Mouse (Mus musculus): ENCODE data around the gene 2310061N02Rik. TPM values are rescaled to one million over a fixed set of nuclear protein-coding genes. Genes with fewer than 3 reads are reported as not detected.
"Not testable (repeated sequence)": the region's sequence is repeated elsewhere in the genome, so short reads cannot be mapped to it uniquely, and the experiment has no call there.

2310061N02Rik gene
- not detected for total RNA-seq (2021)

GRCm38 (mm10) chr16:88707496-88708012, at the start of gene 2310061N02Rik:
TSS of gene 2310061N02Rik (minus strand) at chr16:88707962.
- no peak for DNase-seq (ENCODE audit: low spot score)
- intact Hi-C loops (cut with DNase I): no loop called here

- DNase-seq (ENCODE audit: low spot score); intact Hi-C loops (cut with DNase I): not testable (repeated sequence)
Measured at GRCm38 (mm10) chr16:88751535-88751934, 43.8 kb upstream of the 2310061N02Rik start, which contains the start of gene Krtap13. TSS of gene Krtap13 (minus strand) at chr16:88751635.

DNA sequence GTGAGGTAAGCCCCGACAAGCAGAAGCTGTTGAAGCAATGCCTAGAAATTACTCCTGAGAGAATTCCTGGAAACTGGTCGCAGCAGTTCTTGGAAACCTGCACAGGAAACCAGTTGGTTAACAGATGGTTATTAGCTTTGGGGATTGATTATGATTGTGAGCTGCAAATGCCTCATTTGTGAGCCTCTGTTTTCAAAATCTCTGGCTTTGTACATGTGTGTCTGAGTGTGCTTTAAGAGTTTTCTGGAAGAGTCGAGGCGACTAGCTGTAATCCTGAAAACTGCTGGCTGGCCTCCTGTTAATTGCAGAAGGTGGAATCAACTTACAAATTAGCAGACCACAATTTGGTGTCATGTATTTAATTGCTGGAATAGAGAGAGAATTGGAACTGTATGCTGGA, 40.2 kb upstream of the 2310061N02Rik start:
- DNase-seq (ENCODE audit: low spot score): no peak
- intact Hi-C loops (cut with DNase I): no loop called here

DNA sequence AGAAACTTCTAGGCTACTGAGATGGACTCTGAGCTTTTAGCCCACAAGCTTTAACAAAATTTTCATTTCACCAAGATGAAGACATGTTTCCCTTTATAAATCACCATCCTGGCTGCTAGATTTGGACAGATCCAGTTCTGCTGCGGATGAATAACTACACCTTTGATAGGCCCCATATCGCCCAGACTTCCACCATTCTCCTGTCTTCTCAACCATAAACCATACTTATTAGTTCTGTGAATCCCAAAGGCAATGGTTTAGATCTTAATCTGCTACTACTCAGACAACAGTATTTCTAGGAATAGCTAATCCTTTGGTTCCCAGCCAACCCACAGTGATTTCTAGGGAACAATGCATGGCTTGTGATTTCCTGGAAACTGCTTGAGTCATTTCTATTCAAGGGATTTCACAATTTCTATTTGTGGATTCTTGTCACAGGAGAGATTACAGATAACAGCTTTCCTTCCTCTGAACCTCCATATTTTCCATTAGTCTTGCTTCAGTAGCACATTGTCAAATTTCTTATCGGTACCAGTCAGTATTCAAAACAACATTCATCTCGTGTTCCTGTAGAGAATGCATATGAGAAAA, 37.1 kb upstream of the 2310061N02Rik start:
- no peak for DNase-seq (ENCODE audit: low spot score)
- intact Hi-C loops (cut with DNase I): no loop called here

DNA sequence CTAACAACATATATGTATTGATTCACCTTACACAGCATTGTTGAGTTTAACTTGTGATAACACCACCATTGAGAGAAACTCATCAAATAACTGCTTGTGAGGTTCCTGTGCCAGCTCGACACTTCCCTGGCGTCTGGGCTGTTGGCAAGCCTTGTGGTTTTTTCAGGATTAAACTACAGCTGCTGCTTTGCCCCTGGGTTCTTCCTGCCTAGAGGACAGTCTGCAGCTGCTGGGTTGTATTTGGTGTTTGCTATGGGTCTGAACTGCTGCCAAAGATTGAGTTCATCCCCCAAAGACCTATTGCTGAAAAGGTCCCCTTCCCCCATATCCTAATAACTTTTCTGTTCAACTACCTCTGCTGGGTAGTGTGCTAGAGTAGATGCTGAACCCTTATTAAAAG, 27.6 kb upstream of the 2310061N02Rik start:
- DNase-seq (ENCODE audit: low spot score): no peak
- intact Hi-C loops (cut with DNase I): no loop called here

- intact Hi-C loops (cut with DNase I): no loop called here
- no peak for DNase-seq (ENCODE audit: low spot score)
Measured at GRCm38 (mm10) chr16:88728812-88729275, 21.1 kb upstream of the 2310061N02Rik start, which contains the start of gene Krtap13-1. TSS of gene Krtap13-1 (plus strand) at chr16:88728862.

DNA sequence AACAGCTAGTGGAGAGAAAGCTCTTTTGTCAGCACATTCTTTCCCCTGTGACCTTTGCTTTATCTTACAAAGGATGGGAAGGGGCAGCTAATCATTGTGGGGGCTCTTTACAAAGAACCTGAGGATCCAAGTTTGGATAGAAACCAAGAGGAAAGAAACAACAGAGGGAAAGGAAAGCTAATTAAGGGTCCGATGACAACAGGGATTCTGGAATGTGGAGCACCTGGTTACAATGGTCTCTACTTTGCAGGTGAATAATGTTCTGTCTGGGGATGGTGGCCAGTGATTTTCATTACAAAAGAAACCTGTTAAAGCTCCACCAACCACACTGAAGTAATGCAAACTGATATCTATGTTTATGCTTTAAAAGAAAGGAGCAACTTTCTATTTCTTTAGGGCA, 12.3 kb upstream of the 2310061N02Rik start:
- intact Hi-C loops (cut with DNase I): no loop called here
- no peak for DNase-seq (ENCODE audit: low spot score)

DNA sequence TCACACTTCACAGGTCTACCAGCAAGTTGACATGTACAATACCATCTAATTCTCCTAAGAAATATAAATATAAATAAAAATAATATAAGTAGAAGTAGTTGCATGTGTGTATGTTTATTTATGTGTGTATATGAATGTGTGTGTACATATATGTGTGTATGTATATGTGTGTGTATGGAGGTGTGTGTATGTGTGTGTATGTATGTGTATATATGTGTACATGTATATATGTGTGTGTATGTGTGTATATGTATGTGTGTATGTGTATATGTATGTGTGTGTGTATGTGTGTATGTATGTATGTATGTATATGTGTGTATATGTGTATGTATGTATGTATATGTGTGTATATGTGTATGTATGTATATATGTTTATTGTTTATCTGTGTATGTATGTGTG, 8.8 kb upstream of the 2310061N02Rik start:
- intact Hi-C loops (cut with DNase I): no loop called here
- no peak for DNase-seq (ENCODE audit: low spot score)

GRCm38 (mm10) chr16:88711245-88711644, 3.5 kb upstream of the 2310061N02Rik start:
- intact Hi-C loops (cut with DNase I): no loop called here

DNA sequence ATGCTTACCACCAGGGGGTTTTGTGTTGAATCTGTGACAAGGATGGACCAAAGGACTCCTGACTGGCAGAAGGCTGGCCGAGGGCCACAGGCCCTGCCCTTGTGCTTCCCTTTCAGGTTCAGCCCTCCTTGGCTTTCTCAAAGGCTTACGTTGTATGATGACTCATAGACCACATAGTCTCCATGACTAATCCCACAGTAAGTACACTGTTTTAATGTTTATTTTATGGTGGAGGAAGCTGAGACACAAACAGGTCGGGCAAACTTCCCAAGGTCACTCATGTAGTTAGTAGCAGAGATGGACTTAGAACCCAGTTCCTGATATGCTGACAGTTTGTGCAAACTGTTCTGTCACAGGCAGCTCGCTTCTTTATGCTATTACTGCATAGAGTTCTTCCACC, 3.0 kb upstream of the 2310061N02Rik start:
- DNase-seq (ENCODE audit: low spot score): no peak
- intact Hi-C loops (cut with DNase I): no loop called here

More at GRCm38 (mm10) chr16:88711245-88711644, 3.5 kb upstream of the 2310061N02Rik start:
- DNase-seq (ENCODE audit: low spot score): no peak

DNA sequence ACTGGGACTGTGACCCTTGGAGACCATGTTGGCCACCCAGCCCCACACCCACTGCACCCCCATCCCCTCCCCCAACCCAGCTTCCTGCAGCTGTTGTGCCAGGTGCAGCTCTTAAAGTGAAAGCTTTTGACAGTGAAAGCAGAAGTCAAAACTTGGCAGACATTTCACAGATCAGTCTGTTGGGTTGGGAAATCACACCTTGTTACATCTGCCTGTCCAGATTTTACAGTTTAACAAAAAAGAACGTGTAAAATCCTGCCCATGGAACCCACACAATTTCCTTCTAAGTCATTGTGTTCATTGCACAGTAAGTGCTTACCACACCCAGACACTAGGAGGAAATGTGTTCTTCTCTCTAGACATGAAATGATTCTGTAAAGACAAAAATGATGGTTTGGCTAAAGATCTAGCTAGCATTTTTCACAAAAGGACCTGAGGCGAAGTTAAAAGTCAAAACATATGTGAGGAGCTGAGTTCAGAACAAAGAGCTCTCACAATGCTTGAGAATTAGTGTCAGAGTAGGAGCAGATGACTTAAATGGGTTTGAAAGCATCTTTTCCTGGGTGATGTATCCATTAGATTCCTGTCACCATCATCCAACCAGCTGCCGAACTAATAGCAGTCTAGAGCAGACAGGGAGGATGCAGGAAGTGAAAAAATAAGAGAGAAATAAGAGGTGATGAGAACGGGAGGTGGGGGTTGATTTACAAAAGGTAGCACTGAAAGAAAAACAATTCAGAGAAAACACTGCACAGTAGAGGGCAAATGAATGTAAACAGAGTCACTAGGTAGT, 6.5 kb downstream of the 2310061N02Rik start:
- DNase-seq (ENCODE audit: low spot score): no peak
- intact Hi-C loops (cut with DNase I): no loop called here

- DNase-seq (ENCODE audit: low spot score): no peak
- intact Hi-C loops (cut with DNase I): no loop called here
Measured at GRCm38 (mm10) chr16:88696256-88696655, 11.5 kb downstream of the 2310061N02Rik start.

GRCm38 (mm10) chr16:88681282-88681681, 26.5 kb downstream of the 2310061N02Rik start:
- no peak for DNase-seq (ENCODE audit: low spot score)
- intact Hi-C loops (cut with DNase I): no loop called here

GRCm38 (mm10) chr16:88679099-88679498, 28.7 kb downstream of the 2310061N02Rik start:
- DNase-seq (ENCODE audit: low spot score): no peak
- intact Hi-C loops (cut with DNase I): no loop called here

DNA sequence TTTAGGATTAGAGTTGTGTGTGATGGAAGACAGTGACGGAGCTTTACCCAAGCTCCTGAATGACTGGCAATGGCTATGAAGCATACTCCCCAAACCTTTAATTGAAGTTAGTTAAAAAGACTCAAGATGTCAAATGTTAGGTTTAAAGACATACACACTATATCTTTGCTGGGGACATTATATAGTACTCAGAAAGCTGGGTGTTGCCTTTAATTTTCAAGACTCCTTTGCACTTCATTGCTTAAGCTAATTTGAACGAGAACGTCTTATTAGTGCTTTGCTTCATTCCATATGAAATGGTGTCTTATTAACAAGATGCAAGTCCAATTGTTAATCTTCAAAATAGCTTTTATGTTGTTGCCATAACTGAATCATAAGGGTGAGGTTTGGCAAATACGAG, 36.2 kb downstream of the 2310061N02Rik start, which contains the start of gene Krtap27-1:
Gene Krtap27-1 (minus strand): TSS at position 101 of the 400 bp plus-strand sequence.
- intact Hi-C loops (cut with DNase I): no loop called here
- DNase-seq (ENCODE audit: low spot score): no peak

DNA sequence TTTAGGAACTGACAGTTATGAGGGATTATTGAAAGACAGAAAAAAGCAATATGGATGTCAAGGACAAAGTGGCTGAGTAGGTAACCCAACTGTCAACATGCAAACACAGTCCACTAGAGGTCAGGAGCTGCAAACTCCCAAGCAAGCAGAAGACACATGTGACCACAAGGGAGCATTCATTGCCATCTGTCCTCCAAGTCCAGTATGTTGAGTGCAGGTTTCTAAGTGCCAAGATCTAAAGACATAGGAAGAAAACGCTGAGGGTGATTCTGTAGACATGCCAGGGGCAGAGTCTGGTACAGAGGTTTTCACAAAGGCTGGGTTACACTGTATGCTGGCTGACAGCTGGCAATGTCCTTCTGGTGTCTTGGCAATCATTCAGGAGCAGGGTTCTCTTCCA, 50.3 kb downstream of the 2310061N02Rik start:
- no peak for DNase-seq (ENCODE audit: low spot score)
- intact Hi-C loops (cut with DNase I): no loop called here

Other genes with a start within 250 kb of the 2310061N02Rik start
- gene Cldn17, start 201.0 kb downstream of the 2310061N02Rik start, total RNA-seq (2021): not detected
- not detected for gene Cldn8, start 144.8 kb downstream of the 2310061N02Rik start, total RNA-seq (2021)
- not detected for gene Krtap24-1, start 95.7 kb downstream of the 2310061N02Rik start, total RNA-seq (2021)
- gene 2310079G19Rik, start 80.3 kb downstream of the 2310061N02Rik start, total RNA-seq (2021): not detected
- gene Krtap26-1, start 60.2 kb downstream of the 2310061N02Rik start, total RNA-seq (2021): not detected
- gene Krtap27-1, start 36.3 kb downstream of the 2310061N02Rik start, total RNA-seq (2021): not detected
- not detected for gene Krtap13-1, start 20.9 kb upstream of the 2310061N02Rik start, total RNA-seq (2021)
- not detected for gene Krtap13, start 43.7 kb upstream of the 2310061N02Rik start, total RNA-seq (2021)
- not detected for gene 2310034C09Rik, start 50.9 kb upstream of the 2310061N02Rik start, total RNA-seq (2021)
- gene 2310057N15Rik, start 66.2 kb upstream of the 2310061N02Rik start, total RNA-seq (2021): not detected
- not detected for gene Gm5965, start 69.9 kb upstream of the 2310061N02Rik start, total RNA-seq (2021)
- not detected for gene Gm20741, start 104.3 kb upstream of the 2310061N02Rik start, total RNA-seq (2021)
- gene Krtap15, start 112.3 kb upstream of the 2310061N02Rik start, total RNA-seq (2021): not detected
- gene Krtap14, start 118.2 kb upstream of the 2310061N02Rik start, total RNA-seq (2021): not detected
- not detected for gene Krtap19-1, start 161.4 kb upstream of the 2310061N02Rik start, total RNA-seq (2021)
- not detected for gene Krtap19-2, start 166.3 kb upstream of the 2310061N02Rik start, total RNA-seq (2021)
- gene Krtap19-3, start 170.1 kb upstream of the 2310061N02Rik start, total RNA-seq (2021): not detected
- not detected for gene Krtap19-4, start 177.1 kb upstream of the 2310061N02Rik start, total RNA-seq (2021)
- gene Krtap19-5, start 188.5 kb upstream of the 2310061N02Rik start, total RNA-seq (2021): not detected
- not detected for gene Krtap19-9b, start 224.3 kb upstream of the 2310061N02Rik start, total RNA-seq (2021)